11 mouse cellular contexts compared by ENCODE assay signal in the genomic region with DNA sequence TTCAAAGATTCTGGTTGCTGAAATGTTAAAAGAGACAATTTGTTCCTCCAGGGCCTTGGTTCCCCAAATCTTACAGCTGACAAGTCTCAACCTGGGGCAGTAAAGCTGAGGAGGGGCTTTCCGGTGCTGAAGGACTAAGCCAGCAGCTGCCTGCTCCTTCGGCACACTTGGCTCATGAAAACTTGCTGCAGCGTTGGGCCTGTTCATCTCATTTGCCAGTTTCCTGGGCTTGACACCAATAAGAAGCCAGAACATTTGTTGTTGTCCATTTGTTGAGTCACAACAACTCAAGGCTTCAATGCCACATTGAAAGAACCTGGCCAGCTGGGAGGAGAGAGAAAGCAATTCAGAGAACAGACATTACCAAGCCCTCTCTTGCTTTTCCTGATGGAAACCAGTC.
"Had no signal": no experiment of that assay in that cellular context is flagged by ENCODE, and none has a peak within 500 bp of the region (broad histone marks: within the 10 kb centered on the region; RNA-seq: fewer than 3 reads in every experiment).

No protein-coding gene starts in this region.

- H3K27me3 ChIP-seq: limb, embryonic 13.5 days; midbrain, embryonic 12.5 days; neural tube, embryonic 15.5 days had no signal

- H3K4me3 ChIP-seq: left cerebral cortex, adult 2 months; limb, embryonic 13.5 days; midbrain, embryonic 12.5 days; neural tube, embryonic 15.5 days had no signal

- ATAC-seq: midbrain, embryonic 16.5 days had no signal

- H3K4me2 ChIP-seq: limb, embryonic 13.5 days; midbrain, embryonic 12.5 days; neural tube, embryonic 15.5 days had no signal

- H3K9ac ChIP-seq: limb, embryonic 13.5 days; liver, embryonic 14.5 days; midbrain, embryonic 12.5 days; neural tube, embryonic 15.5 days had no signal

- H3K4me1 ChIP-seq: neural tube, embryonic 15.5 days had no signal

- H3K36me3 ChIP-seq: limb, embryonic 13.5 days; neural tube, embryonic 15.5 days had no signal

- H3K9me3 ChIP-seq: limb, embryonic 13.5 days; midbrain, embryonic 12.5 days; neural tube, embryonic 15.5 days had no signal

- H3K27ac ChIP-seq: left cerebral cortex, adult 2 months; liver, embryonic 14.5 days; midbrain, embryonic 12.5 days; neural tube, embryonic 15.5 days had no signal

- DNase-seq: kidney, postnatal 14 days; lung, adult 18-20 months; right cerebral cortex, adult 18-20 months; right cerebral cortex, postnatal 25 days; thymus, postnatal 36 days had no signal
